Mouse (Mus musculus) testis, postnatal 14 days (tissue): Measurements from ENCODE around the gene Phf23.

Source experiments
- DNase-seq: peaks from one replicate; pipeline ENCODE4 v3.0.0; 2021; ENCODE audit warnings: low spot score

Gene Phf23

DNA sequence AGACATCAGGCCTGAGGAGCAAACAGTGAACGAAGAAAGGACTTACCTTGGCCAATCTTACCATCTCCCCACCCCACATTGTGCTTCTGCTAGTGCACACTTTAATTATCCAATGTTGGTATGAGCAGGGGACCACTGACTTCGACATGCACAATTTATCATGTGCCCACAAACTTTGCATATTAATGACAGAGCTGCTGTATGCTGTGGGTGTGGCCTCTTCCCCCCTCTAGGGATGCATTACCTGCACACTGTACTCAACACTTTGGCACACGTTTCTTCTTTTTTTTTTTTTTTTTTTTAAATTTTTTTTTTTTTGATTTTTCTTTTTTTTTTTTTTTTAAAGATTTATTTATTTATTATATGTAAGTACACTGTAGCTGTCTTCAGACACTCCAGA lies 24.8 kb upstream of the Phf23 start:
- DNase-seq, result no peak

- no peak for DNase-seq
These were observed 20.7 kb upstream of the Phf23 start for GRCm38 (mm10) chr11:69974907-69975306.

DNA sequence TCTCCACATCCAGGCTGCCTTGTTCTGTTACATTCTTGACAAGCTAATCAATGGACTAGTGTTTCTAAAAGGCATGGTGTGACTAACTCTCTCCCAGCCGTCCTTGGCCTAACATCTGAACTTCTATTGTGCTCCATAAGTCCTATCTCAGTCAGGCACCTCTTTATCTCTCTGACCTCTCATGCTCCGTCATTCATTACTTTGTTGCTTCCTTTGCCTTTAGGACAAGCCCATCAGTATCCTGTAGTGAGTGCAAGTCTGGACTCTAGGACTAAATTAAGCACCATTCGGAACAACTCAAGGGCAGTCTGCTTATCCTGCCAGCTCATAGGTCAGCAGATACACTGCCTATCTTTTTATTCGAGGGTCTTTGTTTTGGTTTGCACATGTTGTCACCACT lies 19.3 kb upstream of the Phf23 start:
- peak; percentile 55 for DNase-seq

DNA sequence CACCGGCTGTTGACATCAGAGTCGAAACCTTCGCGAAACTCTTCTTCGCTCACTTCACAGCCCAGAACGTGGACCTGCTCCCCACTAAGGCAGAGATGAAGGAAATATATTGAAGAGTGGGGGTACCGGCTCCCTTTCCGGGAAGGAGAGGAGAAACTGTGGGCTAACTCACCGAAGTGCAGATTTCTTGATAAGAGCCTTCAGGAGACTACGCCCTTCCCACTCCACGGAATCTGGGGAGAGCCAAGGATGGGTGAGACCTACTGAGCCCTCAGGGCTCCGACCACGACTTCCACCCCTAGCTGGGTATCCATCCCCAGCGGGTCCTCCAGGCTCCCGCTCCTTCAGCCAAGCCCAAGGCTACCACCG lies 15.8 kb upstream of the Phf23 start:
- DNase-seq, result no peak

- peak; percentile 95 for DNase-seq
These were observed 15.1 kb upstream of the Phf23 start for GRCm38 (mm10) chr11:69980196-69981140.

- no peak for DNase-seq
These were observed 14.3 kb upstream of the Phf23 start, which contains the start of gene Ctdnep1 for GRCm38 (mm10) chr11:69981141-69981762. Ctdnep1 (plus strand) TSS chr11:69981156.

DNA sequence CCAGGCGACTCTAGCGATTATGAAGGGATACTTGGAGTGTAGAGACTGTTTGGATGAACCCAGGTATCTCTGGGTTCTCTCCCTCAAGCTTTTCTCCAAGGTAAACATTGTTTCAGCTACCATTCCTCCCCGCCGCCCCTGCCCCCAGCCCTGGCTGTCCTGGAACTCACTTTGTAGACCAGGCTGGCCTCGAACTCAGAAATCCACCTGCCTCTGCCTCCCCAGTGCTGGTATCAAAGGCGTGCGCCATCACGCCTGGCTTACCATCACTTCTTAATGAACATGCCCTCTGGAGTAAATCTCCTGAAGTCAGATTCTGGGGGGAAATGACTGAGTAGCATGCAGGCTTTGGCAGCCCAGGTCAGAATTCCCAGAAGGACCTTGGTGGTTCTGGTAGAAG lies 13.4 kb upstream of the Phf23 start, which contains the start of gene Elp5:
Gene Elp5, minus strand, starts transcription at position 293 of the 400 bp plus-strand sequence.
- DNase-seq, result no peak

GRCm38 (mm10) chr11:69982877-69983276 lies 12.7 kb upstream of the Phf23 start:
- no peak for DNase-seq

DNA sequence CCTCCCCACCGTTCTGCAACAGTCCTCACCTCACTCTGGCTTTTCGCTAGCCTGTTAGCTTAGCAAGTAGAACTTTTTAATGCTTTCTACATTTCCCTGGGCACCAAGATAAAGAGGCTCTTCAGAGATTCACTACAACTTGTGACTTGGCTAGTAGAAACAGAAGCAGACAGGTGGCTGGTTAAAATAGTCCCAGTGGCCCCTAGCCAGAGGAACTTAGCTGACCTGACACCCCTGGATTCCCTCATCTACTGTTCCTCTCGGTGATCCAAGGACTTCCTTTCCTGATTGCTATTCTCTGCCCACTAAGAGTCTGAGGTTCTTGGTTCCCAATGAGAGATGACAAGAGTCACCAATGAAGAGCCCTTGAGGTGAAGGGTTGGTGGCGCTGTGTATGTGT lies 12.2 kb upstream of the Phf23 start:
- DNase-seq, result no peak

DNA sequence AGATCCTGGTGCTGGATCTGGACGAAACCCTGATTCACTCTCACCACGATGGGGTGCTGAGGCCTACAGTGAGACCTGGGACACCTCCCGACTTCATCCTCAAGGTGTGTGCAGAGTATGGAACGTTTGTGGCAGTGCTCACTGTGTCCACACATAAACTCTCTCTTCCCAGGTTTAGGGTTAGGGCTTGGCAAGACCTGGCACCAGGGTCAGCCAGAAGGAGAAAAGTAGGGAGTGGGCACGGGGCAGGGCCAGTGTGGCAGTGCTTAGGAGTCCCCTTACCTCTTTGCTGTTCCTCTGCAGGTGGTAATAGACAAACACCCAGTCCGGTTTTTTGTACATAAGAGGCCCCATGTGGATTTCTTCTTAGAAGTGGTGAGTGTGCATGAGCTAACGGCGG lies 11.1 kb upstream of the Phf23 start:
- DNase-seq, result no peak

DNA sequence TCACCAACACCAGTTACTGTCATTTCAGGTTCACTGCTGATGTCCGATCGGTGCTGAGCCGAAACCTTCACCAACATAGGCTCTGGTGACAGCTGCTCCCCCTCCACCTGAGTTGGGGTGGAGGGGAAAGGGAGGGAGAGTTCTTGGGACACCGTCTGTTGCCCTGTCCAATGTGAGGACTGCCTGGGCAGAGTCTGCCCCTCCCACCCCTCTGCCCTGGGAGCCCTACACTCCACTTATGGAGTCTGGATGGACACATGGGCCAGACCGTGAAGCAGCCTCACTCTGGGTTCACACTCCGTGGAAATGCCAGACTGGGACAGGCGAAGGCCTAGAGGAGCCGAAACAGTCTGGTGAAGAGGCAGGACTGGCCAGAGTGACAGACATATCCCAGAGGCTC lies 5.6 kb upstream of the Phf23 start:
- DNase-seq, result no peak

DNA sequence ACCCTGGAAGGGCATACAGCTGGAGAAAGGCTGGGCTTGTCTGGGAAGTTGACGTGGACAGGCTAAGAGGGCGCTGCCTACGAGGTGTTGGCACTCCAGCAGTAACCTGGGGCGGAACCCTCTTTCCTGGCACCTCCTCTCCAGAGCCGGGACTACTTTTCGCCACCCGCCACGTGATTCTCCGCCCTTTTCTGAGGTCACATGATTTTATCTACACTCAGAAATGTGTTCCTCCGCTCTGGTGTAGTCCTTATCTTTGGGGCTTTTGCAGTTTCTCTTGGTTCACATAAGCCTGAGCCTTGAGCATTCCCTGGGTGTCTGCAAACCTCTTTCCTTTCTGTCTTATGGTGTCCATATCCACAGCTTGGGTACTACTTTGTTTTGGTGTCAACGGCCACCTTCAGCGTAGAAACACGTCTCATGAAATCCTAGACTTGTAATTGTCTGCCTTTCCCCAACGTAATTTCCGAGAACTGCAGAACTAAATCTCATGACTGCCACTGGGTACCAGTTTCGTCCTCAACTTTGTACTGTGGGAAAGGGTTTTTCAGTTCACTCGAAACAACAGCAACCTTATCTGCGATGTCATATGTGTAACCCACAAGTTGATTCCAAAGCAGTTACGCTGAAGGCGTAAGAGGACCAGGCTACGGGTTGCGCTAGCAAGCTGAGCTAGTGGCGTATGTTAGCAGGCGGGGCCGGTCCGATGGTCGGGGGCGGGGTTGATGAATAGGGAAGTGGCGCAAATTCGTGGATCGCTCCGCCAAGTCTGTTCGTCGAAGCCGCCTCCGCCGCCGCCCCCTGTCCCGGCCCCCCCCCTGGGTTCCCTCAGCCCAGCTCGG lies 4.5 kb upstream of the Phf23 start, which contains the start of gene Gabarap:
Gene Gabarap, plus strand, starts transcription at position 294 of the 842 bp plus-strand sequence.
- peak; percentile 95 for DNase-seq

- DNase-seq, result no peak
These were observed 3.9 kb upstream of the Phf23 start for GRCm38 (mm10) chr11:69991711-69992110.

- no peak for DNase-seq
These were observed 3.2 kb upstream of the Phf23 start for GRCm38 (mm10) chr11:69992396-69992795.

GRCm38 (mm10) chr11:69992932-69993331 lies 2.6 kb upstream of the Phf23 start:
- no peak for DNase-seq

- DNase-seq, result no peak
These were observed 1.0 kb upstream of the Phf23 start for GRCm38 (mm10) chr11:69994401-69995090.

DNA sequence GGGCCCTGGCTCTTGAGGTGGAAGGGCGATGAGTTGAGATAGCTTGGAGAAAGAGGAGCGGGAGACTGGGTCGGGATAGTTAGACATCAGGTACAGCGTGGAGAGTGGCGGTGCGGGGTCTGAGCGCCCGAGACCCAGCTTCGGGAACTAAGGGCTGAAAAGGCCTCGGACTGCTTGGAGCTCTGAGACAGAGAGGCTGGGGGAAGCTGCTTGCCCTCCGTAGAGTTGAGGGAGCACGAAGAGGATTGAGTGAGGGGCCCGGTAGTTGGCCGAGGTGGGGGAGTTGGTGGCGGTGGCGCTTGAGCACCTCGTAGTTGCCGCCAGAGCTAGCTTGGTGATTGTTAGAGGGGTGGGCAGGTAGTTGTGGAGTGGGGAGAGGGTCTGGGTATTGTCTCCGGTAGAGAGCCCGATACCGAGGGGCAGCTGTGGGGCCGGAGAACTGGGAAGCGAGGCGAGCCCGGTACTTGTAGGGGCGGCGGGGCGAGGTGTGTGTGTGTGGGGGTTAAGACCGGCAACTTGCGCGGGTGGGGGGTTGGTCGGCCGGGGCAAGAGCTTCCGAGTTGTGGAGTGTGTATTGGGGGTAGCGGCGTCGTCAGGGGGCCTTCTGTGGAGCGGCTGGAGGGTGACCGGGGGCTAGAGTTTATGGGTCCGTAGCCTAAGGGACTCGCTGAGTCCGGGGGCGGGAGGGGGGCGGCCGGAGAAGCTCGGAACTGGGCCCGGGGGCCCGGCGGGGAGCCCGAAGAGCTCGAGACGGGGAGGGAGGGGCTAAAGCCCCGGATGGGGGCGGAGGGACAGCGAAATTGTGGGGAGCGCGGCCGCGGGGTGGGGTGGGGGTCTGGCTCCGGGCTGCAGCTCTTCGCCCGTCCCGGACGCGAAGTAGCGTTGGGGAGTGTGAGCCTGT lies 834 bp downstream of the Phf23 start:
- DNase-seq, result peak; percentile 66

DNA sequence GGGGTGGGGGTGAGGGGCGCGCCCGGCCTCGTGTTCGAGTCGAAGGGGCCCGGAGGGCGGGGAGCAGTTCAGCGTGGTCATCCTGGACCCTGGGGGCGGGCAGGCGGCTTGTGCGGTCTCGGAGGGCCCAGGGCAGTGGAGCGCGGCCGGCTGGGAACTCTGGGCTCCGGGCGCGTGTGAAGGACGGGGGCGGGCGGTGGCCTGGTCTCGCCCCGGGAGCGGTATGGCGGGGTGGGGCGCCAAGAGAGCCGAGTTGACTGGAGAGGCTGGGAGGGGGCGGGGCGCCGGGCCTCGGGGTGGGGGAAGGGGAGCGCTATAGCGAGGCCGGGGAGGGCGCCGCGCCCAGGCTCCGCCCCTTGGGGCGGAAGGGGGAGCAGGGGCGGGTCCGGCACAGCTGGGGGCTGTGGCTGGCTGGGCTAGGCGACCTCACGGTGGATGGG lies 1.5 kb downstream of the Phf23 start:
- DNase-seq, result peak; percentile 89

GRCm38 (mm10) chr11:69998567-69999491 lies 3.3 kb downstream of the Phf23 start:
- no peak for DNase-seq
